Mouse (Mus musculus): ENCODE results near the gene Copz2. TPM values are rescaled to one million over a fixed set of nuclear protein-coding genes. Genes with fewer than 3 reads are reported as not detected.

The Copz2 gene
- total and polyA plus RNA-seq, 2 experiments from 2014 or later = 6.3 to 26.4 TPM

GRCm38 (mm10) chr11:96878715-96879114 lies 29.0 kb downstream of the Copz2 start:
- no peak overlapping the region for H3K27ac ChIP-seq
- H3K4me2 ChIP-seq (ENCODE audit: low read depth, low read length) = no peak overlapping the region
- no peaks in the 10 kb centered on the region for H3K27me3 ChIP-seq (ENCODE audit: insufficient read depth, low read length)
- H3K4me1 ChIP-seq (ENCODE audit: insufficient read depth, low read length) = peaks cover 25% of the 10 kb centered on the region
- H3K4me3 ChIP-seq (ENCODE audit: low read length) = no peak overlapping the region
- ATAC-seq (no peak), DNase-seq (ENCODE audit: low spot score) (no peak)
- H3K9me3 ChIP-seq (ENCODE audit: low read length) = no peaks in the 10 kb centered on the region
- no peak for TF ChIP-seq CTCF (IDR thresholded peaks at IDR 0.05; ENCODE audit: low read depth)
- 21% methylated on average over 3 of the region's 3 CpGs for WGBS
- H3K9ac ChIP-seq (replicated peaks; ENCODE audit: low read length) = no peak overlapping the region
- H3K36me3 ChIP-seq (ENCODE audit: insufficient read depth, low read length) = no peaks in the 10 kb centered on the region

GRCm38 (mm10) chr11:96879359-96879758 lies 29.7 kb downstream of the Copz2 start:
- DNase-seq (ENCODE audit: low spot score) = no peak
- H3K4me3 ChIP-seq (ENCODE audit: low read length) = no peak overlapping the region
- TF ChIP-seq CTCF (IDR thresholded peaks at IDR 0.05; ENCODE audit: low read depth) = no peak

GRCm38 (mm10) chr11:96880296-96880695 lies 30.6 kb downstream of the Copz2 start:
- H3K36me3 ChIP-seq (ENCODE audit: insufficient read depth, low read length) = no peaks in the 10 kb centered on the region
- no peak for ATAC-seq
- no peak overlapping the region for H3K9ac ChIP-seq (replicated peaks; ENCODE audit: low read length)
- H3K27me3 ChIP-seq (ENCODE audit: insufficient read depth, low read length) = no peaks in the 10 kb centered on the region
- no peak for TF ChIP-seq CTCF (IDR thresholded peaks at IDR 0.05; ENCODE audit: low read depth)
- DNase-seq (ENCODE audit: low spot score) = no peak
- no peak overlapping the region for H3K4me2 ChIP-seq (ENCODE audit: low read depth, low read length)
- peaks cover 12% of the 10 kb centered on the region for H3K4me1 ChIP-seq (ENCODE audit: insufficient read depth, low read length)
- H3K27ac ChIP-seq = no peak overlapping the region
- 83% methylated on average over 9 of the region's 9 CpGs for WGBS
- no peak overlapping the region for H3K4me3 ChIP-seq (ENCODE audit: low read length)
- no peaks in the 10 kb centered on the region for H3K9me3 ChIP-seq (ENCODE audit: low read length)

More at GRCm38 (mm10) chr11:96879359-96879758, 29.7 kb downstream of the Copz2 start:
- no peak overlapping the region for H3K27ac ChIP-seq
- peaks cover 19% of the 10 kb centered on the region for H3K4me1 ChIP-seq (ENCODE audit: insufficient read depth, low read length)
- no peaks in the 10 kb centered on the region for H3K27me3 ChIP-seq (ENCODE audit: insufficient read depth, low read length)
- no peak for ATAC-seq
- WGBS = 5% methylated on average over 7 of the region's 7 CpGs
- no peaks in the 10 kb centered on the region for H3K36me3 ChIP-seq (ENCODE audit: insufficient read depth, low read length)
- H3K9me3 ChIP-seq (ENCODE audit: low read length) = no peaks in the 10 kb centered on the region
- H3K4me2 ChIP-seq (ENCODE audit: low read depth, low read length) = no peak overlapping the region
- no peak overlapping the region for H3K9ac ChIP-seq (replicated peaks; ENCODE audit: low read length)

- Histone ChIP-seq H3K9ac (replicated peaks; ENCODE audit: low read length) (no peak overlapping the region), H3K9me3 (ENCODE audit: low read length) (no peaks in the 10 kb centered on the region), H3K27ac (peak overlapping the region; percentile 76), H3K27me3 (ENCODE audit: insufficient read depth, low read length) (no peaks in the 10 kb centered on the region), H3K4me1 (ENCODE audit: insufficient read depth, low read length) (peaks cover 7% of the 10 kb centered on the region; the same call in 1 of the 2 replicates), H3K4me2 (ENCODE audit: low read depth, low read length) (no peak overlapping the region), H3K36me3 (ENCODE audit: insufficient read depth, low read length) (no peaks in the 10 kb centered on the region), H3K4me3 (ENCODE audit: low read length) (no peak overlapping the region)
- TF ChIP-seq CTCF (IDR thresholded peaks at IDR 0.05; ENCODE audit: low read depth) = no peak
- 16% methylated on average over 5 of the region's 5 CpGs for WGBS
- DNase-seq (ENCODE audit: low spot score) (peak; percentile 43), ATAC-seq (peak; percentile 55; the same call in 1 of the 2 replicates)
Measured at GRCm38 (mm10) chr11:96885901-96886340, 36.3 kb downstream of the Copz2 start.

- no peak for TF ChIP-seq CTCF (IDR thresholded peaks at IDR 0.05; ENCODE audit: low read depth)
- H3K27ac ChIP-seq = peak overlapping the region; percentile 76; the same call in 1 of the 2 replicates
- no peak for DNase-seq (ENCODE audit: low spot score)
- ATAC-seq = no peak
- H3K4me2 ChIP-seq (ENCODE audit: low read depth, low read length) = no peak overlapping the region
- no peaks in the 10 kb centered on the region for H3K27me3 ChIP-seq (ENCODE audit: insufficient read depth, low read length)
- no peaks in the 10 kb centered on the region for H3K36me3 ChIP-seq (ENCODE audit: insufficient read depth, low read length)
- no peak overlapping the region for H3K4me3 ChIP-seq (ENCODE audit: low read length)
- no peak overlapping the region for H3K9ac ChIP-seq (replicated peaks; ENCODE audit: low read length)
- H3K9me3 ChIP-seq (ENCODE audit: low read length) = no peaks in the 10 kb centered on the region
- H3K4me1 ChIP-seq (ENCODE audit: insufficient read depth, low read length) = peaks cover 7% of the 10 kb centered on the region; the same call in 1 of the 2 replicates
- 58% methylated on average over 8 of the region's 8 CpGs for WGBS
Measured at GRCm38 (mm10) chr11:96886942-96887546, 37.4 kb downstream of the Copz2 start.

- 32% methylated on average over 14 of the region's 14 CpGs for WGBS
- ATAC-seq (no peak), DNase-seq (ENCODE audit: low spot score) (no peak)
- Histone ChIP-seq H3K4me1 (ENCODE audit: insufficient read depth, low read length) (0 out of 2 replicates have a peak, but pooled peaks cover 7% of the 10 kb centered on the region), H3K27me3 (ENCODE audit: insufficient read depth, low read length) (no peaks in the 10 kb centered on the region), H3K36me3 (ENCODE audit: insufficient read depth, low read length) (no peaks in the 10 kb centered on the region), H3K27ac (no peak overlapping the region), H3K9me3 (ENCODE audit: low read length) (no peaks in the 10 kb centered on the region), H3K4me3 (ENCODE audit: low read length) (no peak overlapping the region), H3K4me2 (ENCODE audit: low read depth, low read length) (no peak overlapping the region), H3K9ac (replicated peaks; ENCODE audit: low read length) (no peak overlapping the region)
- no peak for TF ChIP-seq CTCF (IDR thresholded peaks at IDR 0.05; ENCODE audit: low read depth)
Measured at GRCm38 (mm10) chr11:96891784-96892527, 42.3 kb downstream of the Copz2 start.

Data from hindbrain, postnatal 0 days (tissue).